Mouse (Mus musculus) cerebellum, adult 9-10 months (tissue): ENCODE data around the gene Grik5.

Experiments
- DNase-seq: peaks from one replicate; pipeline ENCODE4 v3.0.0; 2022

Grik5 gene

DNA sequence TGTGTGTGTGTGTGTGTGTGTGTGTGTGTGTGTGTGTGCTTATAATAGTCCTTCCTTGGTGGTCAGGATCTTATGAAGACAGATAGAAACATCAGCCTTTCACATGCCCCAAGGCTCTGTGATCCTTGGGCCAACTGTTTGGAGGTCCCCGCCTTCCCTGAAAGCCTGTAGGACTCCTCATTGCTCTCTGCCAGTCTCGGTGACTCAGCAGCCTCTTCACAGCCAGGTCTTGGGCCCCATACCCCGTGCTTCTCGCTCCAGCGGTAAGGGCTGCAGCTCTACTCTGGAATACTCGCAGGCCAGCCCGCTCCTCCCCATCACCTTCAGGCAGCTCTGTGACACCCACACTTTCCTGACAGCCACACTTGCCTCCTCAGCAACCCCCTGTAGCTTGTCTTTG is 45.7 kb downstream of the Grik5 start:
- DNase-seq, result no peak

DNA sequence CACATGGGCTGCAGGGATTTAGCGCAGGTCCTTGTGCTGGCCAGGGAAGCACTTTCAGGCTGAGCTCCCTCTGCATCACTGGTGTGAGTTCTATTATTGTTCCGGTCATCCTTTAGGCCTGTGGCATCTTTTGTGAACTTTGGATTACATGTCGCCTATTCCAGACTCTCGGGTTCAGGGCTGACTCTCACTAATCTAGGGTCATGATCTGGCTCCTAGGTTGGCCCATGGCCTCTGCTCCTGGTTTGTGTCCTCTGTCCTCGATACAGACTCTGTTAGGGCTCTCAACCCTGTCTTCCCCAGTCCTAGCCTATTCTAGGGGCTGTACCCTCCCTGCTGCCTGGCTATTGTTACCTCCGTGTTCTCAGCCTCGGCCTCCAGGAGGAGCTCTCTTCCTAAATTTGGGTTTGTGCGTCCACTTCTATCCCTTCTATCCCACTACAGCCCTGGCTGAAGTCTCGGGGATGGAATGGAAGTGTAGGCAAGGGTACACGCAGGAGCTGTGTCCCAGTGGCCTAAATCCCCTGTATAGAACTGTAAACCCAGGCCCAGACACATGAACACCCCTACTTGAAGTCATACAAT is 46.2 kb downstream of the Grik5 start:
- DNase-seq, result no peak

GRCm38 (mm10) chr7:25011592-25011991 is 60.6 kb downstream of the Grik5 start:
- DNase-seq, result no peak

GRCm38 (mm10) chr7:25010090-25010913 is 61.8 kb downstream of the Grik5 start:
- peak; percentile 86 for DNase-seq

DNA sequence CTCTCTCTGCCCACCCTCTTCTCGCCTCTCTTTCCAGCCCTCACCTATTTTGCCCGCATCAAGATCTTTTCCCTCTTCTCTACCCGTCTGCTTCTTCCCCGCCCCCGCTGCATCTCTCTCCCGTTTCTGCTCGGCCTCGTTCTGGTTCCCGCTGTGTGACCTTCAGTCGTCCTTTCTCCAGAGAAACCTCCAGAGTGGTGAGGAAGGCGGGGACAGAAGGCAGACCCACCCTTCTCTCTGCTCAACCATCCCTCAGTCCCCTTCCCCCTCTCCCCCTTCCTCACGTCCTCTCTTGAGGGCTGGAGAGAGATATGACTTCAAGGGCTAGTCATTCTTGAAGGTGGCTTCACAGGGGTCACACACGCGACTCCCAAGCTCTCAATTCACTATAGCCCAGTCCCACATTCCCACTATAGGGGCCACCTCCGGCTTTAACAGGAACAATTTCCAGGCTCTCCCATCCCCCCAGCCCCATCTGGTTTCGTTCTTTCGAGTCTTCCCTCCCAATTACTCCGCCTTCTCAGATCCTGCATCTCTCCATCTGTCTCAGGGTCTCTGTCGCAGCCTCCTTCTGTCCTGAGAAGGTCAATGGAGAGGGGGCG is 62.9 kb downstream of the Grik5 start:
- peak; percentile 82 for DNase-seq

DNA sequence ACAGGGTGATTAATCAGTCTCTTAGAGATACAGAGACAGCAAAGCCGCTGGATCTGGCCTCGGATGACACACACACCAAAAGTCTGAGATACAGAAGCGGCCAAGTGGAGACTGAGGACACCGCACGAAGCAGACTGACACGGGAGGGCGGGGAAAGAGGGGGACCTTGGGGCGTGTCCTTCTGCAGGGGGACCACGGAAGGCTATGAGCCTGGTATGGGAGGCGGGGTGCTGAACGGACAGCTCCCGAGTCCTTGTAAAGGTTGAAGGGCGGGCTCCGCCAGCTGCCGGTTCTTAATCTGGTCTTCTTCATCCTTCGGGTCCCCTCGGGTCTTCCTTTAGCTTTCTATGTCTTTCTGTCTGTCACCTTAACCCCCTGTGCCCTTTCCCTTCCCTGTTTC is 63.5 kb downstream of the Grik5 start:
- peak; percentile 80 for DNase-seq

DNA sequence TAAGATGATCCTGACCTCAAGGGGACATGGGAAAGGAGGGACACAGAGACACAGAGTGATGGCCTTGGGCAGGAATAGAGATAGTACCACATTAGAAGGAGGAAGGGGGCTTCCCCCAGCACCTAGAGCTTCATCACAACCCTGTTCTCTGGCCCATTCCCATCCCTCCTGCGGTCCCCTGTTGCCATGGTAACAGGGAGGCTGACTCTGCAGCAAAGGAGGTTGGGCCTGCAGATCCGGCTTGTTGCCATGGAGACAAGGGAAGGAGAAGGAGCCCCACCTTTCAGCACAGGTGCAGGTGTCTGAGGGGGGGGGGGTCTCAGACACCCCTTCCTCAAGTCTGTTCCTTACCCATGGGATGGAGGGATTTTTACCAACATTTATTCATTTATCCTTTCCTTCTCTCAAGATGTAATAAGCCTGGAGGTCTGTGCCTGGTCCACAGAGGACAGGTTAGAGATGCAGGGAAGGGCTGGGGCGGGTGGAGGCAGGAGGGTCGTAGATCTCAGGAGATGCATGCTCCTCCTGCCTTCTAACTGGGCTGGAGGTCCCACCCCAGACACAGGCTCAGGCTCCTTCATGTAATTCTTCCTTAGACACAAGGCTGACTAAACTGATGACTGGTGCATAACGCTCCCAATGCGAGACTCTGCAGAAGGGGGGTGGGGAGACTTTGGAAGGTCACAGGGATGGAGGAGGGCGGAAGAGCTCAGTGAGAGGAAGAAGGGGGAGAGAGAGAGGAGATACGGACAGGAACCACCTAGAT is 64.4 kb downstream of the Grik5 start:
- DNase-seq, result peak; percentile 88

GRCm38 (mm10) chr7:25006586-25007364 is 65.4 kb downstream of the Grik5 start:
- peak; percentile 61 for DNase-seq

DNA sequence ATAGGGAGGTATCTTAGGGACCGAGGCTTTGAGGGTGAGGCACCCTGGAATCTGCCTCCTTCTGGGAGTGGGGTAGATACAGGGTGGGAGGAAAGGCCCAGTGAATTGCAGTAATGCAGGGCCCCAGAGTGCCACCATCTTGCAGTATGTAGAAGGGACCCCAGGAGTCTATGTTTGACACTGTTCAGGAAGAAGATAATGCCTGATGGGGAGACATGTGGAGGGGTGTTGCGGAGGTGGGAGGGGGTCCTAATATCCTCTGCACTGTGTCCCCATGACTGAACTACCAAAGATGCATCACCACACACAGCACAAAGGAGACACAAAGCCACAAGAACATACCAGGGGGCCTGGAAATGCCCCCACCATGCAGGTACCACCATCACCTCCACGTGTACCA is 66.0 kb downstream of the Grik5 start:
- DNase-seq, result peak; percentile 73

DNA sequence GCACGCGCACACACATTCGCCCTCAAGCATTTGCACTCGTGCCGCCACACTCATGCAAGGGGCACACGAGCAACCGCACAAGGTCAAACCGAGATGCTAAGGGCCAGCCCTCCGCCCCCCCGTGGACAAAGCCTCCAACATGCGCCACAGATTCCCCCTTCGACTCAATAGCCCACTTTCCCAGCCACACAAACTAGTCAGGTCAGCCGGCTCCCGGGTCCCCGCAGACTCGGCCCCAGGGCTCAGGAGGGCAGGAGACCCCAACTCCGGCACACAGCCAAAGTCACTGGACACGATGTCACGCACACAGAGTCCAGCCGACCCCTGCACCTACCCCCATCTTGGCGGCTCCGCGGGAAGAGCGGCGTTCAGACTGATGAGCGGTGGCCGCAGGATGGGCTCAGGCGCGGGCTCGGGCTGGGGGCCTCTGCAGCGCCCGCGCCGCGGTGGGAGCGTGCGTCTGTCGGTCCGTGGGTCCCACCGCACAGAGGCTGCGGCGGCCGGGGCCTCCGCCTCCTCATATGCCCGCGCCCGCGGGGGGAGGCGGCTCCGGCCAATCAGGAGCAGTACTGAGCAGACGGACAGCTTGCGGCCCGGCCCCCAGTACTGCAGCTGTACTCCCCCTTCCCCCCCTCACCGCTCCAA is 66.6 kb downstream of the Grik5 start, which contains the start of gene Atp1a3:
Atp1a3 (minus strand) TSS at position 538 of the 645 bp plus-strand sequence.
- DNase-seq, result peak; percentile 91

DNA sequence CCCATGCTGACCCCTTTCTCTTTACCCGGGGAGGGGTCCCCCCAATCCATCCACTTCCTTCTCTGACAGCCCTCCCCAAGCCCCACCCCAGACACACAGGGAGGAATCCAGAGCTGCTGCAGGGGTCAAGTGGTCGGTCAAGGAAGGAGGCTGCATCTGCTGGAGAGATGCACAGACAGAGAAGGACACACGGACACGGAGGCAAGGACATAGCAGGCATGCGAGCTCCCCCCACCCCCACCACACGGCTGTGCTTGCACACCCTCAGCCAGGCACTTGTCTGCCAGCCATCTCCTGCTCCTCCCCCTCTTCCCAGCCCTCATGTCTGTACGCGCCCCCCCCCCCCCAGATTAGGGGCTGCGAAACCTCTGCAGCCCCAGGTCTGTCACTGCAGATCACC is 67.3 kb downstream of the Grik5 start:
- DNase-seq, result peak; percentile 63

DNA sequence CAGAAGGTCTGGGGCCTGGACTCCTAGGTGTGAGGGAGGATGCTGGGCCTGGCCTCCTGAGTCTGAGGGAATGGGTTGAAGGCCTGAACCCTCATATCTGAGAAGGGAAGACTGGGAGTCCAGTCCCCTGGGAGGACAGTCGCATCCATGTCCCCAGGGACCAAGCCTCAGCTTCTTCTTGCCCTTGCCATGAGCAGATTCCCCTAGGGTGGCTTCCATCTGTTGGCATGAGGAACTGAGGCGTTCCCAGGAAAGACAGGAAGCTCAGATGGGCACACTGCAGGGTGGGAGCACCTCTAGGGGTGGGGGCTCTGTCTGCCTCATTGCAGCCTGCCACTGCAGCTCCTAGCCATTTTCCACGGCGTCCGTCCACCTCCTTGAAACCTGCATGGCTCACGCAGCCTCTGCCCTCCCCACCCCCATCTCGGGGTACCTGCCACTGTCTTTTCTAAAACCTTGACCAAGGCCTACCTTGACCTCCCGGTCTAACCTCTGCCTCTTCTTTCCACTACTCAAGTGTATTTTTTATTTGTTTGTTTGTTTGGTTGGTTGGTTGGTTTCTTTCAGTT is 68.2 kb downstream of the Grik5 start:
- peak; percentile 71 for DNase-seq

DNA sequence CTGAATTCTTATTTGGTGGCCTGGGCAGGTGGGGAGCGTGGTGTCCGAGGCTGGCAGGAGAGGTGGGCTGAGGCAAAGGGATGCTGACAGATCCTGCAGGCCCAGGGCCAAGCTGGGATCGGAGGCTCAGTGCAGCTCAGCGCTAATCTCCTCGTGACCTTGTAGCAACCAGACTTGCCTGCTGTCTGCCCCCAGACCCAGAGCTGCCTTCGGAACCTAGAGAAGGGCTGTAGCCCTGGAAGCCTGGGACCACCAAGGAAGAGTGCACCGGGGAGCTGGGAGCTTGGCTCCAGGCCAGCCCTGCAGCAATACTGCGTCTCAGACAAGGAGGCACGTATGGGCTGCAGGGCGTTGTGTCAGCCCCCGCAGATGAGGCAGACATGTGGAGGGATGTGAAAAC is 68.9 kb downstream of the Grik5 start:
- no peak for DNase-seq

DNA sequence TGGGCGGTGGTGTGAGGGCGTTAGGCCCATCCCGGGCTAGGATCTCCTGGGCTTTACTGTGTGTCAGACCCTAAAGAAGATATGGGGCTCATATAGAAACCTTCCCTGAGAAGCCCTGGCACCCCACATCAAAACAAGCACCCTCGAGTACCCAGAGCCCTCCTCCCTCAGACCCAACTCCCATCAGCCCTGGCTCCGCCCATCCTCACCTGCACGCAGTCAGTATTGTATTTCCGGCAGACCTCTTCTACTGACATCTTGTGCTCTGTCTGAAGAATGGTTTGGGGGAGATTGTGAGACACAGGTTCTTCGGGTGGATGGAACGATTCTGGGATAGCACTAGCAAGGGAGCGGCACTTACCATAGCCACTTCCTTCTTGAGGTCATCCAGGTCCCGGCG is 71.4 kb downstream of the Grik5 start:
- DNase-seq, result no peak

DNA sequence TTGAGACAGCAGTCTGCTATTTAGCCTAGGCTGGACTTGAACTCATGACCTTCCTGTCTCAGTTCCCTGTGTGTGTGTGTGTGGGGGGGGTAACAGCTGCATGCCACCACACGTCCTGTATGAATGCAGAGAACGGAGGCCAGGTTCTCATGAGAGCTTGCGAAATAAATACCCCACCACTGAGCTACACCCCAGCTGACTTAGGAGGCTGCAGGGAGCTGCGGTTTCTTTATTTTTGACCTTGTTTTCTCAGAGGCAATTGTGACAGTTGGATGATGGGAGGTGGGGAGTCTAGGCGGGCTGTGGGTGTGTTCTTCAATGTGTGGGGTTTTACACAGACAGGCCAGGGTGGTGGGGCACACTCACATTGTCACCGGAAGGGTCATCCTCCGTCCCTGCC is 71.9 kb downstream of the Grik5 start:
- DNase-seq, result no peak

- no peak for DNase-seq
Observed at GRCm38 (mm10) chr7:24993081-24993480, 79.1 kb downstream of the Grik5 start.

DNA sequence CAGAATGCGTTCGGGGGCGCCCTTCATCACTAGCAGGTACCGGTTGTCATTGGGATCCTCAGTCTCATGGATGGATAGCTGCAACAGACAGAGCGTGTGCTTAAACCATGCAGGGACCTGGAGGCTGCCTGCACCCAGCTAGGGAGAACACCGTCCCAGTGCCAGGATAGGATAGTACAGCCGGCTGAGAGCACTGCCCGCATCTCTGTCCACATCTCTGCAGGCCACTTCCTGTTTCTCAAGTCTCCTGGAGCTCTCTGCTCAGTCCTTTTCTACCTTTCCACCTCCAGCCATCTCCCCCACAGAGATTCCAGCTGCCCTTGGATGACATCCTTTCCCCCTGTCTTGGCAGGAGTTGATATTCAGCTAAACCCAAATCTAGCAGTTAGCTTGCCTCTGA is 81.7 kb downstream of the Grik5 start:
- no peak for DNase-seq

DNA sequence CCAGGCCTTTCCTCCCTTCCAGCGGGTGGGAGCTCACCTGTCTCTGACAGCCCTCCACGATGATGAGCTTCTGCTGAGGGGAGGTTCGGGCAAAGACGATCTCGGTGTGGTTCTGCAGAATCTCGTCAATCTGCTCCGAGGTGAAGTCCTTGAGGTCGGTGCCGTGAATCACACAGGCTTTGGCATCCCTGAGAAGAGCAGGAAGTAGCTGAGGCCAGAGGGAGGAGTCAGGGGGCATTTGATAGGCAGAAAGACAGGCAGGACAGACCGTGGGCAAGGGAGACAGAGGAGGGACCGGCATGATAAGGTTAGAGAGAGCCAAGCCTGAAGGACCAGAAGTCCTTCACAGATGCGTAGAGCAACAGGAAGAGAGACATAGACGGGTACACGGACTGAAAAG is 84.2 kb downstream of the Grik5 start:
- DNase-seq, result no peak

DNA sequence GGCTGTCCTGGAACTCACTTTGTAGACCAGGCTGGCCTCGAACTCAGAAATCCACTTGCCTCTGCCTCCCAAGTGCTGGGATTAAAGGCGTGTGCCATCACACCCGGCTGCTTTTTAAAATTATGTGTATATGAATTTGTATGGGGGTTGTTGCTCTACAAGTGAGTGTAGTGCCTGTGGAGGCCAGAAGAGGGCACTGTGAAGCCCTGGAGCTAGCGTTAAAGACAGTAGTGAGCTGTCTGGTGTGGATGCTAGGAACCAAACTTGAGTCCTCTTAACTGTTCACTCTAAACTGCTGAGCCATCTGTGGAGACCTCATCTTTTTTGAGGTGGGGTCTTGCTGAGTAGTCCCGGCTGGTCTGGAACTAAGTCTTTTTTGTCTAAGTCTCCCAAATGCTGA is 86.3 kb downstream of the Grik5 start:
- DNase-seq, result no peak

DNA sequence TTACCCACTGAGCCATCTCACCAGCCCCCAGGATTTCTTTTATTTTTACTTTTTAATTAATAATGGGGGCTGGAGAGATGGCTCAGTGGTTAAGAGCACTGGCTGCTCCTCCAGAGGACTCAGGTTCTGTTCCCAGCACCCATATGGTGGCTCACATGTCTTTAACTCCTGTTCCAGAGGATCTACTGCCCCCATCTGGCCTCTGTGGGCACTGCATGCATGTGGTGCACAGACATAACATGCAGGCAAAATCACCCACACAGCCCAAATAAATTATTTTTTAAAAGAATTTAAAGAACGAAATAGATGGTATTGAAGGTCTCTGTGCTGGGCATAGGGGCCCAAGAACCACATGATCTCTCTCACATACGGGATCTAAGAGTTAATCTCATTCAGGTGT is 87.8 kb downstream of the Grik5 start:
- DNase-seq, result no peak

DNA sequence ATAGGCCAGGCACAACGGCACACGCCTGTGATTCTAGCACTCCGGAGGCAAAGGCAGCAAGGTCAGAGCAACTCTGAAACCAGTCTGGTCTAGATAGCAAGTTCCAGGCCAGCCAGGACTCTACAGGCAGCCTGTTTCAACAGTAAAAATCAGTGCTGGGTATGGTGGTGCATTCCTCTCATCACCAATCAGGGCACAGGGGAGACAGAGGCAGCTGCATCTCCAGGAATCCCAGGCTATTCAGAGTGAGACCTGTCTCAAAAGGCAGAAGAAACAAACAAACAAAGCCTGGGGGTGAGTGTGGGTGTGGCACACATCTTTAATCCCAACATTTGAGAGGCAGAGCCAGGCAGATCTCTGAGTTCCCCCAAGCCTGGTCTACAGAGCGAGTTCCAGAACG is 88.8 kb downstream of the Grik5 start:
- DNase-seq, result no peak

GRCm38 (mm10) chr7:24980439-24980838 is 91.7 kb downstream of the Grik5 start:
- DNase-seq, result no peak
